Mouse (Mus musculus): ENCODE results near the gene Chmp6.

Gene Chmp6

DNA sequence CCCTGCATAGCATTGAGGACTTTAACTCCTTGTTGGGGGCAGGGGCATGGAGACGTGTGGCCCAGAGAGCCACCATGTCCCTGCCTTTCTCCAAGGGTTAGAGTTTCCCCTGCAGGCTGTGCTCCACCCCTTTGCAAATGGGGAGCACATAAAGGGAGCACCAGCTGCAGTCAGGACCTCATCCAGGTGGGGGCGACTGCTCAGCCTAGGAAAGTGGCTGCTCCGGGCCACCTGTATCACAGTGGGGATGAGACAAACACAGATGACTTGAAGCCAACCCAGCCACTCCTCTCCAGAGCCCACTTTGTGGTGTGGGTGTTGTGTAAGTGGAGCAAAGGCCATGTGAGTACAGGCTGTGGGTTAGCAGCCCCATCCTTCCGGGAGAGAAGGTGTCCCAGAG lies 12.1 kb upstream of the Chmp6 start:
- peaks cover 27% of the 10 kb centered on the region for H3K36me3 ChIP-seq (ENCODE audit: insufficient read depth, low read length)
- no peaks in the 10 kb centered on the region for H3K9me3 ChIP-seq (ENCODE audit: low read length)
- H3K4me3 ChIP-seq (replicated peaks; ENCODE audit: low read length) = no peak overlapping the region
- peaks cover 42% of the 10 kb centered on the region for H3K4me1 ChIP-seq (replicated peaks; ENCODE audit: low read depth, low read length)
- 0 out of 2 replicates have a peak, but pooled peaks cover under 1% of the 10 kb centered on the region for H3K27me3 ChIP-seq (ENCODE audit: insufficient read depth, low read length)
- no peak for TF ChIP-seq NANOG (IDR thresholded peaks at IDR 0.05; ENCODE audit: borderline replicate concordance, low read length)
- TF ChIP-seq CTCF (conservative IDR thresholded peaks at IDR 0.05; ENCODE audit: low read length) = no peak
- TF ChIP-seq POU5F1 (IDR thresholded peaks at IDR 0.05; ENCODE audit: borderline replicate concordance, low read length) = no peak

DNA sequence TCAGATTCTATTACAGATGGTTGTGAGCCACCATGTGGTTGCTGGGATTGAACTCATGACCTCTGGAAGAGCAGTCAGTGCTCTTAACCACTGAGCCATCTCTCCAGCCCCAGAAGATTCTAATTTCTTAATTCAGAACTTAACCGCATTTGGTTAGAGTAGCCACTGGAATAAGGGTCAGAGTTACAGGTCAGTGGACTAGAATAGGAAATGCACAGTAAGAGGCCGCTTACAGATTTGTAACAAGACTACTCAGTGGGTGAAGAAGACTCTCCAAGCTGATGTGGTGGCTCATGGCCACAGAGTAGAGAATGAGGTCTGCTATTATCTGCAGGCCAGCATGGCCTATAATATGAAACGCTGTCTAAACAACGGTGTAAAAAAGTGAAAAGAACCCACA lies 10.3 kb upstream of the Chmp6 start:
- no peak overlapping the region for H3K4me3 ChIP-seq (replicated peaks; ENCODE audit: low read length)
- H3K4me1 ChIP-seq (replicated peaks; ENCODE audit: low read depth, low read length) = peaks cover 25% of the 10 kb centered on the region
- no peak for TF ChIP-seq CTCF (conservative IDR thresholded peaks at IDR 0.05; ENCODE audit: low read length)
- no peak for TF ChIP-seq NANOG (IDR thresholded peaks at IDR 0.05; ENCODE audit: borderline replicate concordance, low read length)
- TF ChIP-seq POU5F1 (IDR thresholded peaks at IDR 0.05; ENCODE audit: borderline replicate concordance, low read length) = no peak
- peaks cover 17% of the 10 kb centered on the region for H3K36me3 ChIP-seq (ENCODE audit: insufficient read depth, low read length)
- H3K9me3 ChIP-seq (ENCODE audit: low read length) = no peaks in the 10 kb centered on the region
- peaks cover 16% of the 10 kb centered on the region for H3K27me3 ChIP-seq (ENCODE audit: insufficient read depth, low read length)

DNA sequence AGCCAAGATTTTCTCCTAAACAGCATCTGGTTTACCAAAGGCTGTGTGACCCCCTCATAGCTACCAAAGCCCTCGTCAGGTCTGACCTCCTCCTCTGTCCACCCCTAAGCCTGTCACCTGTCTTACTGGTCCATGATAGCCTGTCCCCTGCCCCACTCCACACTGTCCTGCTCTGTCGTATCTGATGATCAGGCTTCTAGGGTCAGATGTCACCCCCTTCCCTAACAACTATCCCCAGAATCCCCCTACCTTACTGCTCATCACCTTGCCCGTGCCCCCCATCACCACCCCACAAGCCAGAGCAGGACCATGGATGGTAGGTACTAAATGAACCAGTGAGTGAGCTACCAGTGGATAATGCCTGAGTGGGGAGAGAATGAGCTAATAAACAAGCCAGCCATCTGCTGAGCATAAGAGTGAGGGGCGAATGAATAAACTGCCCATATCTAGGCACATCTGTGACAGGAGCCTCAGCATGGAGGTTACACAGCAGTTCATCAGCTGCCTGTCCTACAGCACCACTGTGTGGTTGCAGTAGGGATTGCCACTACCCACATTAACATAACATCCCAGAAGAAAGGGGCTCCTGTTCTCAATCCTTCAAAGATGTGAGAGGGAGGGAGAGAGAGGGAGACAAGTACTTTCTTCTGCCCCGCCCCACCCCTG lies 8.5 kb upstream of the Chmp6 start:
- TF ChIP-seq CTCF (conservative IDR thresholded peaks at IDR 0.05; ENCODE audit: low read length) (peak; percentile 98), POU5F1 (IDR thresholded peaks at IDR 0.05; ENCODE audit: borderline replicate concordance, low read length) (no peak)
- Histone ChIP-seq H3K4me1 (replicated peaks; ENCODE audit: low read depth, low read length) (peaks cover 25% of the 10 kb centered on the region), H3K9me3 (ENCODE audit: low read length) (no peaks in the 10 kb centered on the region), H3K4me3 (replicated peaks; ENCODE audit: low read length) (no peak overlapping the region), H3K27me3 (ENCODE audit: insufficient read depth, low read length) (peaks cover 16% of the 10 kb centered on the region), H3K36me3 (ENCODE audit: insufficient read depth, low read length) (no peaks in the 10 kb centered on the region)

DNA sequence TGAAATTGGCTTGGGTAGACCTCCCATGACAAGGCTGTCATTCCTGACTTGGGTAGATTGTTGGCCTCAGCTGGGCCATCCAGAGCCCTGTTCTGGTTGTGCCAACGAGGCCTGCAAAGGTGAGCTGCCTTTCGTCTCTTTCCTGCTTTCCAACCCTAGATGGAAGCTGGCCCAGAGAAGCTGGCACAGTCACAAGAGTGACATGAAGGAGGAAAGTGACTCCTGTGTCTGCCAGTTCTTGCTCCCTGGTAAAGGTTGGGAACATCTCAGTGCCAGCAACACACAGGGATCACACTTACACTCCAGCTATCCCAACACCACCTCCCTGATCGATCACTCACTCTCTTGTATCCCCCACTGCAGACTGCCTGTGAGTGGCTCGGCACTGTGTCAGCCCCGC lies 7.4 kb upstream of the Chmp6 start:
- TF ChIP-seq NANOG (IDR thresholded peaks at IDR 0.05; ENCODE audit: borderline replicate concordance, low read length) (no peak), POU5F1 (IDR thresholded peaks at IDR 0.05; ENCODE audit: borderline replicate concordance, low read length) (no peak), CTCF (conservative IDR thresholded peaks at IDR 0.05; ENCODE audit: low read length) (no peak)
- peaks cover 16% of the 10 kb centered on the region for H3K27me3 ChIP-seq (ENCODE audit: insufficient read depth, low read length)
- no peaks in the 10 kb centered on the region for H3K9me3 ChIP-seq (ENCODE audit: low read length)
- no peaks in the 10 kb centered on the region for H3K36me3 ChIP-seq (ENCODE audit: insufficient read depth, low read length)
- no peak overlapping the region for H3K4me3 ChIP-seq (replicated peaks; ENCODE audit: low read length)
- H3K4me1 ChIP-seq (replicated peaks; ENCODE audit: low read depth, low read length) = peaks cover 32% of the 10 kb centered on the region

DNA sequence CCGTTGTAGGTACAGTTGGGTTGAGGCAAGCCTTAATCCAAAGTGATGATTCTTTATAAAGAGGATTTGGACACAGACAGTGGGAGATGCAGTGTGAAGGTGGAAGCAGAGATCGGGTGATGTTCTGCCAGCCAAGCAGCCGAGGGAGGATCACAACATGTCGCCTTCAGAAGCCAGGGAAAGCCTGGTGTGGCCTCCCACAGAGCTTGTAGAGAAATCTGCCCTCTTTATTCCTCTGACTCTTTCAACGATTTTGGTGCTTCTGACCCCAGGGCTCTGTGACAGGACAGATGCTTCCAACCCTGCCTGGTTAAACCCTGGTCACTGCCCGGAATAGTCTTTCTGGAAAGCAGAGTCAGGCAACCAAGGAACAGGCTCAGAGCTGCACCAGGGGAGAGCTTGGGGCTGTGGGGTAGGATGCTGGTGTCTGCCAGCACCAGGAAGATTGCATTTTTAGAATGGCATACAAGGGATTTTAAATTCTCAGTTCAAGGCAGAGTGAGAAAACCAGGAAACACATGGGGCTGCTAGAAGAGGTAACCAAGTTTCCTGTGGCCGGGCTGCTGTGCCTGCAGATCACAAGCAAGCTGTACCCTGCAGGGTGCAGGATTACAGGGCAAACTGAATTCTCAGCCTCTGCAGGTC lies 6.1 kb upstream of the Chmp6 start:
- TF ChIP-seq CTCF (conservative IDR thresholded peaks at IDR 0.05; ENCODE audit: low read length) (no peak), NANOG (IDR thresholded peaks at IDR 0.05; ENCODE audit: borderline replicate concordance, low read length) (no peak), POU5F1 (IDR thresholded peaks at IDR 0.05; ENCODE audit: borderline replicate concordance, low read length) (no peak)
- peaks cover 27% of the 10 kb centered on the region for H3K4me1 ChIP-seq (replicated peaks; ENCODE audit: low read depth, low read length)
- no peaks in the 10 kb centered on the region for H3K36me3 ChIP-seq (ENCODE audit: insufficient read depth, low read length)
- H3K27me3 ChIP-seq (ENCODE audit: insufficient read depth, low read length) = peaks cover 16% of the 10 kb centered on the region
- no peaks in the 10 kb centered on the region for H3K9me3 ChIP-seq (ENCODE audit: low read length)
- H3K4me3 ChIP-seq (replicated peaks; ENCODE audit: low read length) = no peak overlapping the region

DNA sequence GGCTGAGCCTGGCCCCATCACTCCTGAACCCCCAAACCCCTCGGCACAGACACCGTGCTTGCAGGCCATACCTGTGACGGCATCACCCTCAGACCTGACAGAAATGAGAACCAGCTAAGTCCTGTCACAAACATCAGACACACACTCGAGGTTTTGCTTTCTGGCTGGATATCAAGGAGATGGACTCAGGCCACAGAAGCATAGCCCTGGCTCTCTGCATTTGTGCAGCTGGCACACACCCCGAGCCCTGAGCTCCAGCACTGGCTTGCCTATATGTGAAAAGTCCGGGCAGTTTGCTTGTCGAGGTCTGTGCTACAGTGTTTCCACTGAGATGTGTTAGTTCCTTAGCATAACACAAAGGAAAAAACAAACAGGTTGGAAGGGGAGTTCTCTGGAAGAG lies 5.5 kb upstream of the Chmp6 start:
- Histone ChIP-seq H3K4me3 (replicated peaks; ENCODE audit: low read length) (no peak overlapping the region), H3K9me3 (ENCODE audit: low read length) (no peaks in the 10 kb centered on the region), H3K36me3 (ENCODE audit: insufficient read depth, low read length) (no peaks in the 10 kb centered on the region), H3K4me1 (replicated peaks; ENCODE audit: low read depth, low read length) (peaks cover 33% of the 10 kb centered on the region), H3K27me3 (ENCODE audit: insufficient read depth, low read length) (peaks cover 16% of the 10 kb centered on the region)
- TF ChIP-seq POU5F1 (IDR thresholded peaks at IDR 0.05; ENCODE audit: borderline replicate concordance, low read length) (no peak), NANOG (IDR thresholded peaks at IDR 0.05; ENCODE audit: borderline replicate concordance, low read length) (no peak), CTCF (conservative IDR thresholded peaks at IDR 0.05; ENCODE audit: low read length) (no peak)

DNA sequence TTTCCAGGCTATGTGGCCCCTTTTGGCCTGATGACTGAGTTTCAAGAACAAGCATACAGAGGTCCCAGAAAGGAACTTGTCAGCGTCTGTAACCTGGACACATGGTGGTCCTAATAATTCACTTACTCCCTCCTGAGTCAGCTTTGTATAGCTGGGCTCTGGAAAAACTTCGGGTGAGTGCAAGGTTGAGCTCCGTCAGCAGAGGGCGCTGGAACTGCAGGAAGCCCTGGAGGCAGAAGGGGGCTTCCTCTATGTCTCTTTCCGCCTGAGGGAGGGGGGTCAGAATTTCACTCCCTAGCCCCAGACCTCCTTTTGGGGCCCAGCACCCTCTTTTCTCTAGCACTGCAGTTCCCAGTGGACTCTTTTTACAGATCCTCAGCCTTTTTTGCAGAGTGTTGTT lies 3.8 kb upstream of the Chmp6 start:
- Histone ChIP-seq H3K4me3 (replicated peaks; ENCODE audit: low read length) (0 out of 2 replicates have a peak overlapping the region, but pooled peaks have one; percentile 14), H3K4me1 (replicated peaks; ENCODE audit: low read depth, low read length) (peaks cover 45% of the 10 kb centered on the region), H3K36me3 (ENCODE audit: insufficient read depth, low read length) (no peaks in the 10 kb centered on the region), H3K9me3 (ENCODE audit: low read length) (no peaks in the 10 kb centered on the region), H3K27me3 (ENCODE audit: insufficient read depth, low read length) (peaks cover 16% of the 10 kb centered on the region)
- TF ChIP-seq POU5F1 (IDR thresholded peaks at IDR 0.05; ENCODE audit: borderline replicate concordance, low read length) (no peak), CTCF (conservative IDR thresholded peaks at IDR 0.05; ENCODE audit: low read length) (peak; percentile 90)

DNA sequence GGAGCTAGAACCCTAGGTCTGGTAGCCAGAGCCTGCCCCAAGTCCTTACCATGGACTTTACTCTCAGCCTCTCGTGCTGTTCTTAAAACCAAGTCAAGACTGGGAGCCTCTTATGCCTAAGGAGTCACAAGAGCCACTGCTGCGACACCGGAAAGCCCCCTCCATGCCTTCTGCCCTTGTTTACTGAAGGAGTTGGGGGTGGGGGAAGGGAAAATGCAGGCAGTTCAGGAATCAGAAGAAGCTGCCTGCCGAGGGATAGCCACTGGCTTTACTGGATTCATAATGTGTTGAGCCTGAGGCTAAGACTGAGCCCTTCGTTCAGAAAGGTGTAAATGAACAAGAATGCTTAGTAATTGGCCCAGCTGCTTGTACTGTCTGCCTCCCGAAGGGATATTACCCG lies 396 bp upstream of the Chmp6 start:
- no peak for TF ChIP-seq CTCF (conservative IDR thresholded peaks at IDR 0.05; ENCODE audit: low read length)
- no peak for TF ChIP-seq NANOG (IDR thresholded peaks at IDR 0.05; ENCODE audit: borderline replicate concordance, low read length)
- TF ChIP-seq POU5F1 (IDR thresholded peaks at IDR 0.05; ENCODE audit: borderline replicate concordance, low read length) = no peak
- peak overlapping the region; percentile 99 for H3K4me3 ChIP-seq (replicated peaks; ENCODE audit: low read length)
- H3K9me3 ChIP-seq (ENCODE audit: low read length) = no peaks in the 10 kb centered on the region
- H3K27me3 ChIP-seq (ENCODE audit: insufficient read depth, low read length) = no peaks in the 10 kb centered on the region
- H3K36me3 ChIP-seq (ENCODE audit: insufficient read depth, low read length) = peaks cover 25% of the 10 kb centered on the region
- peaks cover 76% of the 10 kb centered on the region for H3K4me1 ChIP-seq (replicated peaks; ENCODE audit: low read depth, low read length)

All from E14TG2a.4 (cell line).